Comparison of ENCODE assay signal across 11 mouse cellular contexts in genomic region chr5:28238152-28238551, GRCm38 (mm10). TPM values are rescaled to one million over a fixed set of nuclear protein-coding genes. Genes with fewer than 3 reads are reported as not detected.
DNase-seq lines count a peak whose midpoint lies in the region; ATAC-seq and TF ChIP-seq lines count a peak whose summit lies in the region.
"Had no signal": no experiment of that assay in that cellular context is flagged by ENCODE, and none has a peak within 500 bp of the region (broad histone marks: within the 10 kb centered on the region; RNA-seq: fewer than 3 reads in every experiment).

No protein-coding gene starts in this region.

- H3K4me3 ChIP-seq in intestine, postnatal 0 days (ENCODE audit: low read depth, low read length): no peak overlapping the region
- no peak overlapping the region for H3K4me3 ChIP-seq in intestine, embryonic 15.5 days (replicated peaks)
- H3K4me3 ChIP-seq in midbrain, embryonic 10.5 days: peak overlapping the region; percentile 42
- no peak overlapping the region for H3K4me3 ChIP-seq in intestine, embryonic 16.5 days (ENCODE audit: low read length)

- TF ChIP-seq CTCF in intestine, postnatal 0 days (IDR thresholded peaks at IDR 0.05; ENCODE audit: low read depth): peak; percentile 33

- H3K9ac ChIP-seq in intestine, postnatal 0 days (ENCODE audit: low read depth, low read length): no peak overlapping the region
- no peak overlapping the region for H3K9ac ChIP-seq in intestine, embryonic 15.5 days
- no peak overlapping the region for H3K9ac ChIP-seq in intestine, embryonic 16.5 days (ENCODE audit: low read depth, low read length)

- H3K9me3 ChIP-seq in intestine, postnatal 0 days (ENCODE audit: control insufficient read depth): no peaks in the 10 kb centered on the region
- H3K9me3 ChIP-seq in intestine, embryonic 15.5 days: no peaks in the 10 kb centered on the region
- H3K9me3 ChIP-seq in midbrain, embryonic 10.5 days (replicated peaks): no peaks in the 10 kb centered on the region
- no peaks in the 10 kb centered on the region for H3K9me3 ChIP-seq in intestine, embryonic 16.5 days (ENCODE audit: control insufficient read depth, low read length)

- no peaks in the 10 kb centered on the region for H3K36me3 ChIP-seq in intestine, postnatal 0 days (ENCODE audit: control insufficient read depth, insufficient read depth)
- H3K36me3 ChIP-seq in intestine, embryonic 15.5 days: no peaks in the 10 kb centered on the region
- H3K36me3 ChIP-seq in midbrain, embryonic 10.5 days: no peaks in the 10 kb centered on the region
- no peaks in the 10 kb centered on the region for H3K36me3 ChIP-seq in intestine, embryonic 16.5 days (ENCODE audit: control insufficient read depth, insufficient read depth, low read length)

- H3K4me1 ChIP-seq in intestine, postnatal 0 days (replicated peaks; ENCODE audit: control insufficient read depth, insufficient read depth, low read length): no peaks in the 10 kb centered on the region
- H3K4me1 ChIP-seq in intestine, embryonic 15.5 days (replicated peaks): no peaks in the 10 kb centered on the region
- H3K4me1 ChIP-seq in midbrain, embryonic 10.5 days: peaks cover 41% of the 10 kb centered on the region
- no peaks in the 10 kb centered on the region for H3K4me1 ChIP-seq in intestine, embryonic 16.5 days (ENCODE audit: control insufficient read depth, insufficient read depth, low read length)

- DNase-seq in R1 (ENCODE audit: low read depth, low spot score): peak; percentile 83
- DNase-seq in embryo, embryonic 10 days (ENCODE audit: low spot score): peak; percentile 41
- peak; percentile 71 for DNase-seq in midbrain, embryonic 10.5 days (ENCODE audit: low spot score)
- no peak for DNase-seq in frontal cortex, postnatal 10 days (ENCODE audit: low spot score in 2 of 2)
- DNase-seq in gastrocnemius, postnatal 25 days: no peak
- DNase-seq: gastrocnemius, postnatal 36 days; layer of hippocampus, postnatal 36 days had no signal

- 28% methylated on average over 4 of the region's 4 CpGs for whole genome bisulfite sequencing in intestine, postnatal 0 days
- 23% methylated on average over 4 of the region's 4 CpGs for WGBS in intestine, embryonic 15.5 days
- 6% methylated on average over 4 of the region's 4 CpGs for WGBS in midbrain, embryonic 10.5 days
- WGBS in intestine, embryonic 16.5 days: 16% methylated on average over 4 of the region's 4 CpGs

- ATAC-seq in intestine, postnatal 0 days: no peak
- no peak for ATAC-seq in intestine, embryonic 15.5 days
- no peak for ATAC-seq in intestine, embryonic 16.5 days

- H3K27ac ChIP-seq in intestine, postnatal 0 days (ENCODE audit: low read depth, low read length): no peak overlapping the region
- no peak overlapping the region for H3K27ac ChIP-seq in intestine, embryonic 15.5 days
- peak overlapping the region; percentile 82 for H3K27ac ChIP-seq in midbrain, embryonic 10.5 days (replicated peaks)
- no peak overlapping the region for H3K27ac ChIP-seq in intestine, embryonic 16.5 days (ENCODE audit: low read length)

- H3K4me2 ChIP-seq in intestine, postnatal 0 days (replicated peaks; ENCODE audit: low read depth): no peak overlapping the region
- no peak overlapping the region for H3K4me2 ChIP-seq in intestine, embryonic 15.5 days (replicated peaks)
- no peak overlapping the region for H3K4me2 ChIP-seq in intestine, embryonic 16.5 days (ENCODE audit: low read depth, low read length)

- 0 out of 2 replicates have a peak, but pooled peaks cover 5% of the 10 kb centered on the region for H3K27me3 ChIP-seq in intestine, postnatal 0 days (replicated peaks; ENCODE audit: control insufficient read depth, insufficient read depth, low read length)
- no peaks in the 10 kb centered on the region for H3K27me3 ChIP-seq in intestine, embryonic 15.5 days (replicated peaks)
- H3K27me3 ChIP-seq in midbrain, embryonic 10.5 days (ENCODE audit: low read depth, poor library complexity, severe bottlenecking): peaks cover 60% of the 10 kb centered on the region
- no peaks in the 10 kb centered on the region for H3K27me3 ChIP-seq in intestine, embryonic 16.5 days (replicated peaks; ENCODE audit: control insufficient read depth, insufficient read depth, low read length)

RNA-seq across cellular contexts. Expression of gene Cnpy1, which starts 7.5 kb away (rescaled TPM):
- 1.0 and 1.2 TPM in 2 replicates for polyA plus RNA-seq in intestine, postnatal 0 days (2015; fragmentation: Nextera tagmentation; extraction: Ambion mirVana)
- 0.48 and 0.54 TPM in 2 replicates for polyA plus RNA-seq in intestine, embryonic 15.5 days (2015; fragmentation: Nextera tagmentation; extraction: Ambion mirVana)
- 95.4 and 137 TPM in 2 replicates for polyA plus RNA-seq in midbrain, embryonic 10.5 days (2016; fragmentation: Nextera tagmentation; extraction: Ambion mirVana)
- 0.60 and 0.75 TPM in 2 replicates for polyA plus RNA-seq in intestine, embryonic 16.5 days (2015; fragmentation: Nextera tagmentation; extraction: Ambion mirVana)
- not detected for total RNA-seq in gastrocnemius, postnatal 25 days (2021)
- total RNA-seq: gastrocnemius, postnatal 36 days had no signal
- polyA plus RNA-seq: stomach, embryonic 14.5 days had no signal

Comparison
In these comparisons a context has a peak if more than half of its experiments do, and no peak if none do; other contexts are left out.
1. DNase-seq: peak in R1 (single experiment), embryo, embryonic 10 days (single experiment) and midbrain, embryonic 10.5 days (single experiment); none in frontal cortex, postnatal 10 days (0 of 2) and gastrocnemius, postnatal 25 days (single experiment).
2. RNA of gene Cnpy1, which starts 7.5 kb away (polyA plus RNA-seq): 95.4 to 137 TPM in midbrain, embryonic 10.5 days; 1.0 to 1.2 TPM in intestine, postnatal 0 days, 0.60 to 0.75 TPM in intestine, embryonic 16.5 days and 0.48 to 0.54 TPM in intestine, embryonic 15.5 days; every median in the first group is over 10 times any median in the second.